Mouse (Mus musculus) lung, postnatal 0 days (tissue): ENCODE measurements around the gene Cyp2d11.
A peak's percentile ranks its signal among the peaks of the same experiment; 100 is the strongest.

Experiments used
- CTCF ChIP-seq: IDR thresholded peaks from 2 replicates; pipeline ENCODE4 v1.5.1; 2016; ENCODE audit warnings: antibody characterized with exemption, mild to moderate bottlenecking
- EP300 ChIP-seq: IDR thresholded peaks from 2 replicates; pipeline ENCODE4 v1.6.1; 2016; ENCODE audit warnings: antibody characterized with exemption, mild to moderate bottlenecking, control low read depth

DNA sequence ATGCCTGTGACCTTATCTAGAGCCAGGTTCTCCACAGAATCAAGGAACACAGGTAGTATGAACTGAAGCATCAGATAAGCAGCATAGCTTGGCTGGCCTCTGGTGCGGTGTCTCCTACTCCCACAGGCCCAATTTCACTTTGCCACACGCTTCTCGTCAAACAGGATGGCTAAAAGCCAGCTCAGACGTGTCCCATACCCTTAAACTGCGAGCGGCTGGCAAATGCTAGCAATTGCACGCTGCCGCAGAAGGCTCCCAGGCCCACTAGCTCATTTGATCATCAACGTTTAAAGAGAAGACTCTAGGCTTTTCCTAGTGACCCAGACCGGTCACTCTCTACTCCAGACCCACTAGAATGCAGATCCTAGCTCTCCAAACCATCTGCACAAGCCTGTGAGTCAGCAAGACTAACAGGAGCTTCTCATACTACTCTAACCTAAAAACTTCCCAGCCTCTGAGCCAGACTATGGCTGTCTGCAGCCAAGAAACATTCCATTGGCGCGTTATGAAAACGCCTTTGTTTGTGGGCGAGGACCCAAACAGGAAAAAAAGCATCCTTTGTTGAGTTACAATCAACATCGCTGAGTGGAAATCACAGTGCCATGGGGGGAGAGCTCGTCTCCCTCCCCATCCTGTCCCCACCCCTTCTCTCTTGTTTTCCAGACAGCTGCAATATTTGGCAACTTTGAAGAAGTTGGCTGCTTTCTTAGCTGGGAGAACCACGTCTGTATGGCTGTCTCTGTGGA, 17.3 kb downstream of the Cyp2d11 start:
- no peak for TF ChIP-seq CTCF
- peak; percentile 85 for TF ChIP-seq EP300
